Mouse (Mus musculus): ENCODE data around the gene Chn1.

DNA sequence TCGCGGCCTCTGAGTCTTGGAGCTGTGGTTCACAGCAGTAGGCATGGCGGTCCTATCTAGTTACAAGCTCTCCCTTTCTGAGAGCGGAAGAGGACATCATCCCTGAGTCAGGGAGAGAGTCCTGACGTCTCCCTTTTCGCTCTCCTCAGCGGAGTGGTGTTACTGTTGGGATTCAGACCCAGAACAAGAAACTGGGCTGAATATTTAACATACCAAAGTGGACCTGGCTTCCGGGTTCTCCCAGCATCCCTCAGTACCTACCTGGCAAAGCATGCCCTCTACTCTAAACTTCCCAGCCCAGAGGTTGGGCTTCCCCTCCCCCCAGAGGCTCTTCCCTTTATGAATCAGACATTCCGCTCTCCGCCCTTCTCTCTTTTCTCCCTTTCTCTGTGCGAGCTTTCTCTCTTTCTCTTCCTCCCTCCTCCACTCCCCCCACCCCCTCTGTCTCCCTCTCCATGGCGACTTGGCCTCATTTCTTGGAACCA lies 189.8 kb downstream of the Chn1 start:
- TF ChIP-seq TBP (IDR thresholded peaks at IDR 0.05; ENCODE audit: low read depth, low read length) (no peak), CTCF (IDR thresholded peaks at IDR 0.05 in 2 of 3, conservative IDR thresholded peaks at IDR 0.05 in 1 of 3; ENCODE audit: control insufficient read depth in 1 of 3, insufficient read depth in 1 of 3, low read depth in 2 of 3, low read length in 3 of 3, poor library complexity in 1 of 3, severe bottlenecking in 1 of 3) (no peak), USF1 (IDR thresholded peaks at IDR 0.05; ENCODE audit: low read depth, low read length) (no peak), POLR2AphosphoS2 (IDR thresholded peaks at IDR 0.05; ENCODE audit: low read length) (no peak), RAD21 (IDR thresholded peaks at IDR 0.05; ENCODE audit: low read depth, low read length) (no peak), JUND (IDR thresholded peaks at IDR 0.05; ENCODE audit: low read depth, low read length) (no peak), POLR2A (IDR thresholded peaks at IDR 0.05; ENCODE audit: control insufficient read depth in 1 of 2, insufficient read depth in 1 of 2, low read depth in 1 of 2, low read length in 2 of 2, poor library complexity in 1 of 2) (no peak), ZNF384 (IDR thresholded peaks at IDR 0.05; ENCODE audit: low read depth, low read length) (no peak), EP300 (IDR thresholded peaks at IDR 0.05; ENCODE audit: low read depth in 1 of 2, low read length in 2 of 2) (no peak), MYC (IDR thresholded peaks at IDR 0.05; ENCODE audit: low read depth, low read length) (no peak), UBTF (IDR thresholded peaks at IDR 0.05; ENCODE audit: borderline replicate concordance, insufficient read depth, low read depth, low read length) (no peak), MEF2A (IDR thresholded peaks at IDR 0.05; ENCODE audit: extremely low read depth, insufficient replicate concordance, low read depth, low read length, poor library complexity, severe bottlenecking) (no peak)

All from MEL (cell line).